Comparison of ENCODE assay signal across 10 mouse cellular contexts in the genomic region with DNA sequence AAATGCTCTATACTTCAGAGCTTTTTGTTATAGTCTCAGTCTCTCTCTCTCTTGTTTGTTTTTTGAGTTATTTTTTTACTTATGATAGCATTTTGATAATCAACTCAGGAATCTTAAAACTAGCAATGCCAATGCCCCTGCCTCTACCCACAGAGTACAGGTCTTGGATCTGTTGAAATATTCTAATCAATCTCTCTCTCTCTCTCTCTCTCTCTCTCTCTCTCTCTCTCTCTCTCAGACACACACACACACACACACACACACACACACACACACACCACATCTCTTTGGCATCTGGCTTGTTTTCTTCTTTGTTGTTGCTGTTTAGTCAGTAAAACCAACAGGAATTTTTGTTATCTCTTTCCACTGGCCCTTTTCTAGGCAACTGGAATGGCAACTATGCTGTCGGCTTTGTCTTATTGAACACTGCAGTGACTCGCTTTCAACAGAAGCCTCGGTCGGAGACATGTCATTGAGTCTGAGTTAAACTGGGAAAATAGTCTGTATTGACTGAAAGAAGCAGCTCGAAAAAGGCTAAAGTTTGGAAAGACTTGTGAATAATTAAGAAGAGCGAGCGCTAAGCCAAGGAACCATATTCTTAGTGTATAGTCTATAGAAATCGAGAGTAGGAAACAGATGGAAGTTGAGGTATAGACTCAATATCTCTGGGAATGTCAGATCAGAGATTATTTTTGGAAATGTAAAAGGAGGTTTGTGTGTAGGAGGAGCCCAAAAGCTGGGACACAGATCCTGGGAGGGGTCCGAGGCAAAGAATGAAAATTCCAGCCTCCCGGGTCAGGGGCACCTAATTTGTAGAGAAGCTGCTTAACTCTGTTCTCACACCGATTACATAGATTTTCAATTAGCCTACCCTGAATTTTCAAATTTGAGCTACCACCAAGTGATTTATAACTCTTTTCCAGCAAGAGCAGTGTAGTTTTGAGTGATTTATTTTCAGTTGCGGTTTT. TPM values are rescaled to one million over a fixed set of nuclear protein-coding genes. Genes with fewer than 3 reads are reported as not detected.
DNase-seq lines count a peak whose midpoint lies in the region; ATAC-seq lines count a peak whose summit lies in the region.
"Had no signal": no experiment of that assay in that cellular context is flagged by ENCODE, and none has a peak within 500 bp of the region (broad histone marks: within the 10 kb centered on the region; RNA-seq: fewer than 3 reads in every experiment).

No protein-coding gene starts in this region.

- H3K4me3 ChIP-seq in midbrain, embryonic 11.5 days (ENCODE audit: low read depth, low read length), result peak overlapping the region; percentile 11; the same call in 1 of the 2 replicates
- H3K4me3 ChIP-seq: myocyte had no signal

- H3K9ac ChIP-seq in midbrain, embryonic 11.5 days (ENCODE audit: low read length), result no peak overlapping the region; the same call in 1 of the 2 replicates

- DNase-seq in frontal cortex, postnatal 25 days (ENCODE audit: low spot score in 2 of 2), result no peak
- peak; percentile 12 for DNase-seq in brain, embryonic 18.5 days (ENCODE audit: low read depth, low spot score)
- DNase-seq in heart, postnatal 10 days, result peak; percentile 10 to 26
- peak; percentile 87 for DNase-seq in midbrain, embryonic 11.5 days (ENCODE audit: low spot score, missing footprints)
- no peak for DNase-seq in thymus, postnatal 36 days
- DNase-seq in ovary, postnatal 36 days (ENCODE audit: low spot score), result no peak
- no peak for DNase-seq in right cerebral cortex, postnatal 25 days
- DNase-seq: thymus, postnatal 25 days had no signal

- peak overlapping the region; percentile 49 for H3K27ac ChIP-seq in midbrain, embryonic 11.5 days (ENCODE audit: low read depth, low read length)

- H3K36me3 ChIP-seq in midbrain, embryonic 11.5 days (ENCODE audit: control insufficient read depth, insufficient read depth, low read length), result no peaks in the 10 kb centered on the region

- no peaks in the 10 kb centered on the region for H3K4me1 ChIP-seq in midbrain, embryonic 11.5 days (ENCODE audit: control insufficient read depth, insufficient read depth, low read length)

- peak; percentile 77 for ATAC-seq in frontal cortex, adult (ENCODE audit: low TSS enrichment)
- peak; percentile 75 for ATAC-seq in midbrain, embryonic 11.5 days (ENCODE audit: low FRiP score)

- no peaks in the 10 kb centered on the region for H3K9me3 ChIP-seq in midbrain, embryonic 11.5 days (ENCODE audit: control insufficient read depth, low read length)

- intact Hi-C loops in heart, postnatal 10 days (cut with DNase I), result no loop called here

- no peaks in the 10 kb centered on the region for H3K27me3 ChIP-seq in midbrain, embryonic 11.5 days (ENCODE audit: control insufficient read depth, insufficient read depth, low read length)

- H3K4me2 ChIP-seq in midbrain, embryonic 11.5 days, result peak overlapping the region; percentile 38

- 45% methylated on average over 12 of the region's 12 CpGs for WGBS in midbrain, embryonic 11.5 days

RNA-seq across cellular contexts. Expression of gene Cxxc4, which starts 47.0 kb away (rescaled TPM):
- total RNA-seq in heart, postnatal 10 days (2021), result 1 to 10 TPM; 2.3 to 2.7 TPM
- polyA plus RNA-seq in midbrain, embryonic 11.5 days (2014; fragmentation: Nextera tagmentation; extraction: Ambion mirVana), result 35.6 and 37.3 TPM in 2 replicates

Comparison
In these comparisons a context has a peak if more than half of its experiments do, and no peak if none do; other contexts are left out.
1. DNase-seq: peak in brain, embryonic 18.5 days (single experiment), heart, postnatal 10 days (2 of 2) and midbrain, embryonic 11.5 days (single experiment); none in frontal cortex, postnatal 25 days (0 of 2), thymus, postnatal 36 days (0 of 2), ovary, postnatal 36 days (single experiment) and right cerebral cortex, postnatal 25 days (single experiment).